In the genomic region with DNA sequence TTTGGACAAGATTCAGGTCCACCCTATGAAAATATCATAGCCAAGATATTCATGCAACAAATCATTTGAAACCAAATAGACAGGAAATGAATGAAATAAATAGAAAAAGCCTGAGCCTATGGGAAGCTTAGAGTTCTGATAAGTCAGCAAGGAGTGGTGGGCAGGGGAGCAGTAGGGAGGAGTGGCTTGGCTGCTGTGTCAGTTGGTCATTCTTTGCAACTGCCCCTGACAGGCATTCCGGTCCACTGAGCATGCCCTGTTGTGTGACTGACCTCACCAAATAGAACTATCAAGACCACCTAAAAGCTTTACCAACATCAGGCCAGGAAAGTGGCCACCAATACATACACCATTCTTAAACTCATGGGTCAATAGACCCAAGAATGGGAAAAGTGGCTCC, we compare ENCODE assay signal across 50 mouse cellular contexts. TPM values are rescaled to one million over a fixed set of nuclear protein-coding genes. Genes with fewer than 3 reads are reported as not detected.
"Had no signal": no experiment of that assay in that cellular context is flagged by ENCODE, and none has a peak within 500 bp of the region (broad histone marks: within the 10 kb centered on the region; RNA-seq: fewer than 3 reads in every experiment).

A gene (plus strand): TSS at position 301 of the 400 bp plus-strand sequence.

- H3K27ac ChIP-seq: heart, embryonic 10.5 days; heart, embryonic 13.5 days; heart, embryonic 15.5 days; hindbrain, embryonic 10.5 days; hindbrain, embryonic 12.5 days; hindbrain, embryonic 13.5 days; hindbrain, embryonic 14.5 days; hindbrain, embryonic 15.5 days; hindbrain, postnatal 0 days; intestine, embryonic 15.5 days; kidney, embryonic 15.5 days; kidney, postnatal 0 days; layer of hippocampus, adult 2 months had no signal

- H3K36me3 ChIP-seq: heart, embryonic 10.5 days; heart, embryonic 12.5 days; heart, embryonic 13.5 days; heart, embryonic 15.5 days; hindbrain, embryonic 10.5 days; hindbrain, embryonic 12.5 days; hindbrain, embryonic 13.5 days; hindbrain, embryonic 15.5 days; intestine, embryonic 15.5 days; kidney, embryonic 15.5 days had no signal

- H3K4me1 ChIP-seq: heart, embryonic 10.5 days; heart, embryonic 12.5 days; heart, embryonic 13.5 days; heart, embryonic 15.5 days; hindbrain, embryonic 10.5 days; hindbrain, embryonic 12.5 days; hindbrain, embryonic 15.5 days; intestine, embryonic 15.5 days; kidney, embryonic 15.5 days had no signal

- ATAC-seq: hindbrain, embryonic 16.5 days; hindbrain, postnatal 0 days; inflammation-experienced regulatory T-cells, adult 6 months; intestine, embryonic 15.5 days; intestine, embryonic 16.5 days; intestine, postnatal 0 days had no signal

- H3K9me3 ChIP-seq: heart, embryonic 10.5 days; heart, embryonic 12.5 days; heart, embryonic 13.5 days; heart, embryonic 15.5 days; hindbrain, embryonic 10.5 days; hindbrain, embryonic 12.5 days; hindbrain, embryonic 13.5 days; hindbrain, embryonic 15.5 days; intestine, embryonic 15.5 days; kidney, embryonic 15.5 days had no signal

- DNase-seq: heart, postnatal 10 days; heart, postnatal 14 days; heart, postnatal 36 days; heart, postnatal 4 days; kidney, adult 11 months; kidney, adult 18-20 months; kidney, adult 2 months; kidney, adult 8-10 months; kidney, adult 9 months; kidney, postnatal 10 days; kidney, postnatal 14 days; kidney, postnatal 25 days; kidney, postnatal 36 days; kidney, postnatal 4 days; layer of hippocampus, adult 9-11 months; layer of hippocampus, postnatal 36 days had no signal

- H3K4me3 ChIP-seq: heart, embryonic 10.5 days; heart, embryonic 12.5 days; heart, embryonic 13.5 days; heart, embryonic 15.5 days; hindbrain, embryonic 10.5 days; hindbrain, embryonic 12.5 days; hindbrain, embryonic 13.5 days; hindbrain, embryonic 15.5 days; intestine, embryonic 15.5 days; kidney, embryonic 15.5 days; layer of hippocampus, adult 2 months had no signal

- H3K27me3 ChIP-seq: heart, embryonic 12.5 days; heart, embryonic 13.5 days; heart, embryonic 15.5 days; hindbrain, embryonic 12.5 days; hindbrain, embryonic 13.5 days; hindbrain, embryonic 15.5 days; intestine, embryonic 15.5 days; kidney, embryonic 15.5 days had no signal

RNA-seq across cellular contexts. Expression of the gene that starts here (rescaled TPM):
- total RNA-seq: heart, postnatal 10 days; heart, postnatal 14 days; heart, postnatal 25 days; heart, postnatal 36 days; heart, postnatal 4 days; hematopoietic stem cell, adult 5-6 weeks; hindbrain, postnatal 0 days; layer of hippocampus, adult 18-20 months; layer of hippocampus, adult 2 months; layer of hippocampus, adult 8-10 months; layer of hippocampus, postnatal 10 days; layer of hippocampus, postnatal 14 days; layer of hippocampus, postnatal 25 days; layer of hippocampus, postnatal 36 days had no signal
- polyA plus RNA-seq: heart, embryonic 10.5 days; heart, embryonic 11.5 days; heart, embryonic 12.5 days; heart, embryonic 13.5 days; heart, embryonic 14.5 days; heart, embryonic 15.5 days; heart, embryonic 16.5 days; heart, postnatal 0 days; hindbrain, embryonic 10.5 days; hindbrain, embryonic 11.5 days; hindbrain, embryonic 12.5 days; hindbrain, embryonic 13.5 days; hindbrain, embryonic 14.5 days; hindbrain, embryonic 15.5 days; hindbrain, embryonic 16.5 days; hindbrain, postnatal 0 days; inflammation-experienced regulatory T-cells, adult 6 months; intestine, embryonic 14.5 days; intestine, embryonic 15.5 days; intestine, embryonic 16.5 days; intestine, postnatal 0 days; kidney, embryonic 14.5 days; kidney, embryonic 15.5 days; kidney, embryonic 16.5 days; kidney, postnatal 0 days; large intestine, adult 2 months had no signal
